Mouse (Mus musculus) spleen, postnatal 4 days (tissue): ENCODE results near the gene Taar7e.
"Not testable (repeated sequence)": the region's sequence is repeated elsewhere in the genome, so short reads cannot be mapped to it uniquely, and the experiment has no call there.

ENCODE experiments used
- DNase-seq, 2 experiments: peaks; one replicate each; pipeline ENCODE4 v3.0.0; 2022; ENCODE audit warnings: low spot score in 2 of 2

Gene Taar7e

GRCm38 (mm10) chr10:24037314-24037713, at the start of gene Taar7e:
Gene Taar7e (plus strand): TSS chr10:24037614.
- DNase-seq: no peak

- no peak for DNase-seq
Observed at GRCm38 (mm10) chr10:23993381-23993780, 44.0 kb upstream of the Taar7e start, which contains the start of gene Taar7a. Gene Taar7a (minus strand): TSS chr10:23993481.

GRCm38 (mm10) chr10:23999639-24000038, 37.8 kb upstream of the Taar7e start, which contains the start of gene Taar7b:
Gene Taar7b (plus strand): TSS chr10:23999939.
- no peak for DNase-seq

GRCm38 (mm10) chr10:24006442-24006841, 31.0 kb upstream of the Taar7e start:
- DNase-seq: no peak

GRCm38 (mm10) chr10:24007034-24007433, 30.4 kb upstream of the Taar7e start:
- DNase-seq: no peak

- no peak for DNase-seq
Observed at GRCm38 (mm10) chr10:24008143-24008542, 29.3 kb upstream of the Taar7e start.

GRCm38 (mm10) chr10:24026922-24027321, 10.5 kb upstream of the Taar7e start, which contains the start of gene Taar7d:
Gene Taar7d (plus strand): TSS chr10:24027222.
- no peak for DNase-seq

- DNase-seq: no peak
Observed at GRCm38 (mm10) chr10:24031347-24031746, 6.1 kb upstream of the Taar7e start.

- no peak for DNase-seq
Observed at GRCm38 (mm10) chr10:24040120-24040869, 2.9 kb downstream of the Taar7e start.

GRCm38 (mm10) chr10:24049210-24049609, 11.8 kb downstream of the Taar7e start, which contains the start of gene Taar7f:
Gene Taar7f (plus strand): TSS chr10:24049510.
- DNase-seq: no peak

GRCm38 (mm10) chr10:24052039-24052438, 14.6 kb downstream of the Taar7e start:
- no peak for DNase-seq

GRCm38 (mm10) chr10:24058986-24059385, 21.6 kb downstream of the Taar7e start:
- DNase-seq: no peak

- DNase-seq: not testable (repeated sequence)
Observed at GRCm38 (mm10) chr10:24074751-24075150, 37.3 kb downstream of the Taar7e start.

- not testable (repeated sequence) for DNase-seq
Observed at GRCm38 (mm10) chr10:24076200-24076599, 38.8 kb downstream of the Taar7e start, which contains the start of gene Taar8a. Gene Taar8a (plus strand): TSS chr10:24076500.

- DNase-seq: peak; percentile 16 to 62
Observed at GRCm38 (mm10) chr10:24080166-24080565, 42.8 kb downstream of the Taar7e start.

GRCm38 (mm10) chr10:24085936-24086335, 48.5 kb downstream of the Taar7e start:
- DNase-seq: no peak

- DNase-seq: no peak
Observed at GRCm38 (mm10) chr10:24086555-24086954, 49.1 kb downstream of the Taar7e start.

GRCm38 (mm10) chr10:24087168-24087567, 49.8 kb downstream of the Taar7e start:
- DNase-seq: no peak
